Mouse (Mus musculus): Measurements from ENCODE around the gene Dhfr.
"Not testable (repeated sequence)": the region's sequence is repeated elsewhere in the genome, so short reads cannot be mapped to it uniquely, and the experiment has no call there.

Dhfr gene

GRCm38 (mm10) chr13:92354456-92355271 is at the start of gene Dhfr, which contains the start of gene Msh3:
Gene Dhfr (plus strand): TSS chr13:92354726.
Gene Msh3 (minus strand): TSS chr13:92355003.
- peak; percentile 98 for DNase-seq (ENCODE audit: low read depth, low spot score)

- DNase-seq (ENCODE audit: low read depth, low spot score): no peak
Observed at GRCm38 (mm10) chr13:92305680-92306079, 48.8 kb upstream of the Dhfr start, which contains the start of gene Gm20379. Gene Gm20379 (plus strand): TSS chr13:92305980.

- DNase-seq (ENCODE audit: low read depth, low spot score): no peak
Observed at GRCm38 (mm10) chr13:92314613-92315012, 39.9 kb upstream of the Dhfr start.

- DNase-seq (ENCODE audit: low read depth, low spot score): no peak
Observed at GRCm38 (mm10) chr13:92320770-92321169, 33.8 kb upstream of the Dhfr start.

- DNase-seq (ENCODE audit: low read depth, low spot score): no peak
Observed at GRCm38 (mm10) chr13:92326030-92326429, 28.5 kb upstream of the Dhfr start.

- no peak for DNase-seq (ENCODE audit: low read depth, low spot score)
Observed at GRCm38 (mm10) chr13:92328000-92328399, 26.5 kb upstream of the Dhfr start.

GRCm38 (mm10) chr13:92330621-92331020 is 23.9 kb upstream of the Dhfr start:
- no peak for DNase-seq (ENCODE audit: low read depth, low spot score)

- no peak for DNase-seq (ENCODE audit: low read depth, low spot score)
Observed at GRCm38 (mm10) chr13:92332103-92332879, 22.2 kb upstream of the Dhfr start.

- no peak for DNase-seq (ENCODE audit: low read depth, low spot score)
Observed at GRCm38 (mm10) chr13:92336857-92337256, 17.7 kb upstream of the Dhfr start.

- DNase-seq (ENCODE audit: low read depth, low spot score): no peak
Observed at GRCm38 (mm10) chr13:92337773-92338462, 16.6 kb upstream of the Dhfr start.

GRCm38 (mm10) chr13:92339787-92340186 is 14.7 kb upstream of the Dhfr start:
- no peak for DNase-seq (ENCODE audit: low read depth, low spot score)

- no peak for DNase-seq (ENCODE audit: low read depth, low spot score)
Observed at GRCm38 (mm10) chr13:92344033-92344432, 10.5 kb upstream of the Dhfr start.

GRCm38 (mm10) chr13:92346338-92346737 is 8.2 kb upstream of the Dhfr start:
- DNase-seq (ENCODE audit: low read depth, low spot score): no peak

GRCm38 (mm10) chr13:92351100-92351499 is 3.4 kb upstream of the Dhfr start:
- DNase-seq (ENCODE audit: low read depth, low spot score): no peak

GRCm38 (mm10) chr13:92353956-92354355 is 570 bp upstream of the Dhfr start:
- no peak for DNase-seq (ENCODE audit: low read depth, low spot score)

- no peak for DNase-seq (ENCODE audit: low read depth, low spot score)
Observed at GRCm38 (mm10) chr13:92355272-92355643, 732 bp downstream of the Dhfr start.

GRCm38 (mm10) chr13:92356376-92356775 is 1.9 kb downstream of the Dhfr start:
- no peak for DNase-seq (ENCODE audit: low read depth, low spot score)

- no peak for DNase-seq (ENCODE audit: low read depth, low spot score)
Observed at GRCm38 (mm10) chr13:92357644-92358043, 3.1 kb downstream of the Dhfr start.

- no peak for DNase-seq (ENCODE audit: low read depth, low spot score)
Observed at GRCm38 (mm10) chr13:92361609-92362008, 7.1 kb downstream of the Dhfr start.

- no peak for DNase-seq (ENCODE audit: low read depth, low spot score)
Observed at GRCm38 (mm10) chr13:92365312-92365711, 10.8 kb downstream of the Dhfr start.

GRCm38 (mm10) chr13:92370811-92371210 is 16.3 kb downstream of the Dhfr start:
- DNase-seq (ENCODE audit: low read depth, low spot score): no peak

- DNase-seq (ENCODE audit: low read depth, low spot score): not testable (repeated sequence)
Observed at GRCm38 (mm10) chr13:92371466-92371865, 16.9 kb downstream of the Dhfr start.

Data from brain, embryonic 18.5 days (tissue).